Mouse (Mus musculus) heart, adult 2 months (tissue): ENCODE data around the gene Spg21. TPM values are rescaled to one million over a fixed set of nuclear protein-coding genes. Genes with fewer than 3 reads are reported as not detected.

Source experiments
- DNase-seq, 2 experiments: peaks; one replicate each; pipeline ENCODE4 v3.0.0; 2021
- H3K27ac ChIP-seq: fragments of 200-600 bp; 2 replicates; pipeline ENCODE4 v1.8.1; 2022
- H3K27me3 ChIP-seq: fragments of 200-500 bp; 2 replicates; pipeline ENCODE4 v1.6.1; 2012; ENCODE audit warnings: mild to moderate bottlenecking, low read length, inconsistent platforms, mixed read lengths; ENCODE audit not compliant: control insufficient read depth, insufficient read depth
- H3K36me3 ChIP-seq: fragments of 200-500 bp; 2 replicates; pipeline ENCODE4 v1.6.1; 2012; ENCODE audit warnings: low read length, inconsistent platforms; ENCODE audit not compliant: control insufficient read depth, insufficient read depth
- H3K4me1 ChIP-seq: fragments of 200-500 bp; 2 replicates; pipeline ENCODE4 v1.6.1; 2011; ENCODE audit warnings: low read length; ENCODE audit not compliant: control insufficient read depth, insufficient read depth
- H3K4me3 ChIP-seq: fragments of 200-600 bp; 2 replicates; pipeline ENCODE4 v1.8.1; 2022
- H3K79me2 ChIP-seq: fragments of 200-500 bp; replicated peaks from 2 replicates; pipeline ENCODE4 v1.6.1; 2012; ENCODE audit warnings: mild to moderate bottlenecking, inconsistent platforms, low read length, moderate library complexity, mixed read lengths; ENCODE audit not compliant: control insufficient read depth, insufficient read depth
- H3K9ac ChIP-seq: fragments of 200-500 bp; 2 replicates; pipeline ENCODE4 v1.6.1; 2012; ENCODE audit warnings: low read depth, mild to moderate bottlenecking, control low read depth, inconsistent platforms, low read length, mixed read lengths
- CTCF ChIP-seq: fragments of 200-600 bp; IDR thresholded peaks from 2 replicates; pipeline ENCODE4 v1.8.1; 2022; ENCODE audit warnings: antibody characterized with exemption, mild to moderate bottlenecking, moderate library complexity
- EP300 ChIP-seq: fragments of 200-500 bp; IDR thresholded peaks from 2 replicates; pipeline ENCODE4 v1.6.1; 2011; ENCODE audit warnings: low read depth, low read length, control low read depth; ENCODE audit not compliant: insufficient read depth
- POLR2A ChIP-seq: fragments of 200-500 bp; IDR thresholded peaks from 2 replicates; pipeline ENCODE4 v1.6.1; 2011; ENCODE audit warnings: mild to moderate bottlenecking, low read depth, low read length, control low read depth; ENCODE audit not compliant: insufficient read depth
- WGBS: fragments of 180-500 bp; shearing (Covaris S2); methylation state at CpG from one replicate; pipeline ENCODE4 v1.1.7; 2018; 5-methylcytosine and 5-hydroxymethylcytosine counted together
- intact Hi-C: fragments of 180-260 bp; cut with DNase I; formaldehyde crosslinking; loops from one replicate; pipeline ENCODE4 v1.15.1; 2025
- polyA plus RNA-seq: library from polyadenylated mRNA; depleted of rRNA; stranded (reverse); fragments of >200 nt; gene quantifications from 2 replicates; pipeline ENCODE4 v1.2.3, GENCODE M21; 2012; rRNA removed
- total RNA-seq, 2 experiments: library from RNA; stranded (reverse); gene quantifications; 2 replicates each; pipeline ENCODE4 v1.2.3; 2021

Gene Spg21
- total and polyA plus RNA-seq, 3 experiments, result 8.8 to 12.1 (median 11.4) TPM

- TF ChIP-seq POLR2A (no peak), CTCF (no peak), EP300 (no peak)
- WGBS, result 53% methylated on average over 8 of the region's 8 CpGs
- no peaks in the 10 kb centered on the region for H3K79me2 ChIP-seq
- DNase-seq, result no peak
- H3K9ac ChIP-seq, result no peak overlapping the region
- no peak overlapping the region for H3K27ac ChIP-seq
- no peaks in the 10 kb centered on the region for H3K36me3 ChIP-seq
- no peak overlapping the region for H3K4me3 ChIP-seq
- no peaks in the 10 kb centered on the region for H3K27me3 ChIP-seq
- peaks cover 10% of the 10 kb centered on the region for H3K4me1 ChIP-seq
- intact Hi-C loops, result no loop called here
Observed at GRCm38 (mm10) chr9:65532986-65533385, 72.2 kb downstream of the Spg21 start.

- Histone ChIP-seq H3K9ac (no peak overlapping the region), H3K4me3 (no peak overlapping the region), H3K27me3 (no peaks in the 10 kb centered on the region), H3K27ac (no peak overlapping the region), H3K4me1 (peaks cover 10% of the 10 kb centered on the region), H3K79me2 (no peaks in the 10 kb centered on the region), H3K36me3 (no peaks in the 10 kb centered on the region)
- intact Hi-C loops, result no loop called here
- 96% methylated on average over 3 of the region's 3 CpGs for WGBS
- TF ChIP-seq POLR2A, result no peak
- TF ChIP-seq CTCF, result no peak
- DNase-seq, result no peak
Observed at GRCm38 (mm10) chr9:65534111-65534510, 73.4 kb downstream of the Spg21 start.

- H3K9ac ChIP-seq, result no peak overlapping the region
- no peaks in the 10 kb centered on the region for H3K27me3 ChIP-seq
- no peaks in the 10 kb centered on the region for H3K79me2 ChIP-seq
- H3K27ac ChIP-seq, result no peak overlapping the region
- no peak for TF ChIP-seq EP300
- H3K4me1 ChIP-seq, result peaks cover 10% of the 10 kb centered on the region
- no peaks in the 10 kb centered on the region for H3K36me3 ChIP-seq
- H3K4me3 ChIP-seq, result no peak overlapping the region
- 40% methylated on average over 3 of the region's 3 CpGs for WGBS
- intact Hi-C loops, result no loop called here
- peak in 1 of 2 experiments; percentile 69 for DNase-seq
Observed at GRCm38 (mm10) chr9:65535191-65535722, 74.5 kb downstream of the Spg21 start.

GRCm38 (mm10) chr9:65535789-65536469, 75.2 kb downstream of the Spg21 start:
- peak in 1 of 2 experiments; percentile 45 for DNase-seq
- no peaks in the 10 kb centered on the region for H3K79me2 ChIP-seq
- no peaks in the 10 kb centered on the region for H3K36me3 ChIP-seq
- WGBS, result 72% methylated on average over 11 of the region's 11 CpGs
- H3K9ac ChIP-seq, result no peak overlapping the region
- intact Hi-C loops, result no loop called here
- peaks cover 10% of the 10 kb centered on the region for H3K4me1 ChIP-seq
- H3K27me3 ChIP-seq, result no peaks in the 10 kb centered on the region
- TF ChIP-seq EP300 (0 out of 2 replicates have a peak, but pooled peaks have one; percentile 22), POLR2A (no peak)
- peak overlapping the region; percentile 52 for H3K27ac ChIP-seq
- H3K4me3 ChIP-seq, result no peak overlapping the region

GRCm38 (mm10) chr9:65536491-65536890, 75.7 kb downstream of the Spg21 start:
- TF ChIP-seq POLR2A (no peak), EP300 (no peak), CTCF (no peak)
- H3K27ac ChIP-seq, result peak overlapping the region; percentile 28; the same call in 1 of the 2 replicates
- no peaks in the 10 kb centered on the region for H3K79me2 ChIP-seq
- DNase-seq, result no peak
- no peaks in the 10 kb centered on the region for H3K27me3 ChIP-seq
- H3K4me3 ChIP-seq, result no peak overlapping the region
- peaks cover 10% of the 10 kb centered on the region for H3K4me1 ChIP-seq
- no peak overlapping the region for H3K9ac ChIP-seq
- WGBS, result 83% methylated on average over 4 of the region's 4 CpGs
- intact Hi-C loops, result no loop called here
- H3K36me3 ChIP-seq, result no peaks in the 10 kb centered on the region

Other genes with a start within 250 kb of the Spg21 start
- 1 to 10 TPM; 3.0 to 4.8 TPM for gene Cilp, start 195.8 kb upstream of the Spg21 start, total RNA-seq
- 4.8 and 10.1 TPM in 2 replicates for gene Cilp, start 195.8 kb upstream of the Spg21 start, polyA plus RNA-seq
- gene Clpx, start 166.7 kb upstream of the Spg21 start, total RNA-seq, result 100 to 1,000 TPM in 1 of 2 experiments, 10 to 100 TPM in 1; 98.8 to 114 TPM
- gene Clpx, start 166.7 kb upstream of the Spg21 start, polyA plus RNA-seq, result 18.0 and 32.2 TPM in 2 replicates
- gene Pdcd7, start 114.8 kb upstream of the Spg21 start, total RNA-seq, result 10 to 100 TPM; 13.6 to 13.9 TPM
- 6.6 and 9.7 TPM in 2 replicates for gene Pdcd7, start 114.8 kb upstream of the Spg21 start, polyA plus RNA-seq
- under 1 TPM in 1 of 2 experiments, not detected in 1; 0.18 TPM for gene Ubap1l, start 99.9 kb upstream of the Spg21 start, total RNA-seq
- gene Ubap1l, start 99.9 kb upstream of the Spg21 start, polyA plus RNA-seq, result 0.15 and 0.18 TPM in 2 replicates
- gene Kbtbd13, start 69.3 kb upstream of the Spg21 start, total RNA-seq, result 1 to 10 TPM; 2.1 to 2.6 TPM
- 2.4 and 4.0 TPM in 2 replicates for gene Kbtbd13, start 69.3 kb upstream of the Spg21 start, polyA plus RNA-seq
- gene Rasl12, start 62.4 kb upstream of the Spg21 start, total RNA-seq, result 1 to 10 TPM; 7.2 to 8.3 TPM
- gene Rasl12, start 62.4 kb upstream of the Spg21 start, polyA plus RNA-seq, result 19.8 and 20.5 TPM in 2 replicates
- gene Slc51b, start 38.0 kb upstream of the Spg21 start, total RNA-seq, result not detected
- gene Slc51b, start 38.0 kb upstream of the Spg21 start, polyA plus RNA-seq, result not detected in 2 replicates
- 1 to 10 TPM; 5.8 to 6.2 TPM for gene Mtfmt, start 25.2 kb upstream of the Spg21 start, total RNA-seq
- gene Mtfmt, start 25.2 kb upstream of the Spg21 start, polyA plus RNA-seq, result 5.3 and 9.3 TPM in 2 replicates
- gene Ankdd1a, start 59.2 kb downstream of the Spg21 start, total RNA-seq, result not detected
- gene Ankdd1a, start 59.2 kb downstream of the Spg21 start, polyA plus RNA-seq, result not detected in 2 replicates
- 10 to 100 TPM in 1 of 2 experiments, 1 to 10 TPM in 1; 9.9 to 11.1 TPM for gene Plekho2, start 119.1 kb downstream of the Spg21 start, total RNA-seq
- 16.5 and 18.8 TPM in 2 replicates for gene Plekho2, start 119.1 kb downstream of the Spg21 start, polyA plus RNA-seq
- not detected for gene Pif1, start 126.2 kb downstream of the Spg21 start, total RNA-seq
- gene Pif1, start 126.2 kb downstream of the Spg21 start, polyA plus RNA-seq, result 0.18 and 0.23 TPM in 2 replicates
- 10 to 100 TPM; 29.4 to 32.5 TPM for gene Rbpms2, start 168.7 kb downstream of the Spg21 start, total RNA-seq
- gene Rbpms2, start 168.7 kb downstream of the Spg21 start, polyA plus RNA-seq, result 102 and 105 TPM in 2 replicates
- 100 to 1,000 TPM; 202 to 218 TPM for gene Oaz2, start 207.1 kb downstream of the Spg21 start, total RNA-seq
- gene Oaz2, start 207.1 kb downstream of the Spg21 start, polyA plus RNA-seq, result 154 and 242 TPM in 2 replicates